Mouse (Mus musculus) hematopoietic stem cell, adult 5-6 weeks (primary cell): Measurements from ENCODE around the gene Ago4. TPM values are rescaled to one million over a fixed set of nuclear protein-coding genes. Genes with fewer than 3 reads are reported as not detected.

ENCODE experiments used
- ATAC-seq, 2 experiments: fragments of 125-278 bp in 1 of 2; replicated peaks in 1 of 2; 2 replicates each; pipeline ENCODE4 v1.8.0; 2016 to 2017; ENCODE audit warnings: inconsistent platforms in 2 of 2, mild to moderate bottlenecking in 2 of 2, moderate number of reproducible peaks in 2 of 2, low read depth in 1 of 2, moderate TSS enrichment in 1 of 2; ENCODE audit not compliant: low FRiP score in 2 of 2, poor library complexity in 2 of 2, severe bottlenecking in 2 of 2, insufficient read depth in 1 of 2, low TSS enrichment in 1 of 2
- total RNA-seq: library from RNA; stranded (forward); fragments of 172-1452, 232-1000 nt; gene quantifications from 2 replicates; pipeline ENCODE4 v1.2.3, GENCODE M21; 2017

The Ago4 gene
- total RNA-seq, 1 experiment from 2014 or later: 6.3 TPM

DNA sequence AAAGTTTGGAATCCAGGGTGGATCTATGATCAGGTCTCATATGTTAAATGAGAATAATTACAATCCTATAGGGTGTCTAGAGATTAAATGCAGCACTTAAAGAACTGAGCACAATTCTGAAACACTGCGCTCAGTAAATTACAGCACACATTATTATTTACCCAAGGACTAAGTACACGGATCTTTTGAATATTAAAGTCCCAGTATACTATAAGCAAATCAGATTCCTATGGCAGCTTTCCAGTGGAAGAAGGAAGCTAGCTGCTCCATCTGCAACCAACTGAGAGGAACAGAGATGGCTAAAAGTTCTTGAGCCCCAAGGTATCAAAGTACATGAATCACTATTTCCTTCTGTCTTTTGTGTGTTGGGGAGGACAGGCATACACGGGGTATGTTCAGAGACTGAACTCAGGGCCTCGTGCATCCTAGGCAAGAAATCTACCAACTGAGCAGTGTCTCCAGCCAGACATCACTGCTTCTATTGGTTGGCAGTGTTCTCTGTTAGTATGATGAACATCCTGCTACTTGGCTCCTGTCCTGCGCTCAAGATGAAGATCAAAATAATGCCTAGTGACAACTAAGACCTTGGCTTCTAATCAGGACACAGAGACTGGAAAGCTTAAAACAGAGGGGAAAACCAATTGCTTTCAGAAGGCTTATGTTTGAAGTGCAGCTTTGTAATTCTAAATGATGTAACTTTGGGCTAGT, 78.6 kb downstream of the Ago4 start:
- no peak for ATAC-seq

DNA sequence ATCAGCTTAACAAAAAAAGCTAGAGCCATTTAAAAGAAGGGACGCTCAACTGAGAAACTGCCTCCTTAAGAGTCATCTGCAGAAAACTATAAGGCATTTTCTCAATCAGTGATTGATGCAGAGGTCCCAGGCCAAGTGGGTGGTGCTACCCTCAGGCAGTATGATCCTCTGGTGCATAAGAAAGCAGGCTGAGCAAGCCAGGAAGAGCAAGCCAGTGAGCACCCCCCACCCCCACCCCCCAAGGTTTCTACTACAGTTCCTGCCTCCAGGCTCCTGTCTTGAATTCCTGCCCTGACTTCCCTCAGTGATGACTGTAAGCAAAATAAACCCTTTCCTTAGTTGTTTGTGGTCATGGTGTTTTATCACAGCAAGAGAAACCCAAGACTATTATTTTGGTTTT, 83.0 kb downstream of the Ago4 start:
- no peak for ATAC-seq

DNA sequence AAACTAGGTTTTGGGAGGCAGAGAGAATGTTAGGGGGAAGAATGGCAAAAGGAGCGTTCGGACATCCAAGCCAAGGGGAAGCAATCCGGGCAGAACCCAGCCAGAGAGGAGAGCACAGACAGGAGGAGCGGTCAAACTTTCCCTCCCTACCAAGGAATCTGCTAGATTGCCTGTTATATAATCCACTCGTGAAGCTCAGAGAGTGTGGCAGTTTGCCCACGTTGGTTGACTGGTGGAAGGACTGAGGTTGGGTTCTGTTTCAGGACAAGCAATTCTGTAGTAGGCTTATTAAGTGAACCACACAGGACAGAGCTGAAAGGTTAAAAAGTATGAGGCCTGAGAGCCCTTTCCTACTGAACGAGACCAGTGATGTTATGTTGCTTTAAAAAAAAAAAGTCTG, 86.1 kb downstream of the Ago4 start:
- no peak for ATAC-seq

DNA sequence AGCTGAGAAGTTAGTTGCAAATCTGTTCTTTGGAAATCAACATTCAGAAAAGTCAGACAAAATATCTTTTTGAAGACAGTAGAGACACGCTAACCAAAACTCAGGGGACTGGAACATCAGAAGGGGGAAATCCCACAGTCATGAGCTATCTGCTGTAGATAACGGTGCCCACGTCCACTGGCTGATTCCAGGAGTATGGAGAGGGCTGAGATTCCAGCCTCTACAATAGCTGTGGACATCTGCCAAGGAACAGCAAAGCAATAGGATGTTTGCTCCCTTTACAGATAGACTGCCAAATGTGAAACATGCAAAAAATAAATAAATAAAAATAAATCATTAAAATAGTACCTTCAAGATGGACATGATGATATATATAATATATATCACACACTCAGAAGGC, 88.7 kb downstream of the Ago4 start:
- no peak for ATAC-seq

Other genes starting within 250 kb of the Ago4 start
- gene Col8a2, start 246.7 kb downstream of the Ago4 start, total RNA-seq: not detected in 2 replicates
- 27.8 and 30.4 TPM in 2 replicates for gene Adprhl2, start 211.8 kb downstream of the Ago4 start, total RNA-seq
- not detected in 2 replicates for gene Tekt2, start 207.8 kb downstream of the Ago4 start, total RNA-seq
- 7.5 and 13.1 TPM in 2 replicates for gene Ago3, start 103.9 kb downstream of the Ago4 start, total RNA-seq
- gene Ago1, start 64.9 kb downstream of the Ago4 start, total RNA-seq: 42.6 and 43.5 TPM in 2 replicates
- 80.7 and 94.8 TPM in 2 replicates for gene Clspn, start 23.5 kb upstream of the Ago4 start, total RNA-seq
- gene 5730409E04Rik, start 76.3 kb upstream of the Ago4 start, total RNA-seq: 7.6 and 15.5 TPM in 2 replicates
- 106 and 109 TPM in 2 replicates for gene Psmb2, start 144.2 kb upstream of the Ago4 start, total RNA-seq
- gene Tfap2e, start 202.8 kb upstream of the Ago4 start, total RNA-seq: not detected in 2 replicates
- gene Ncdn, start 220.0 kb upstream of the Ago4 start, total RNA-seq: 6.6 and 10.5 TPM in 2 replicates
- 19.9 and 27.1 TPM in 2 replicates for gene AU040320, start 220.1 kb upstream of the Ago4 start, total RNA-seq